Mouse (Mus musculus) spleen, adult 18-20 months (tissue): ENCODE measurements around the gene Npy2r.

Experiments used
- DNase-seq, 2 experiments: peaks; one replicate each; pipeline ENCODE4 v3.0.0; 2022; ENCODE audit warnings: mixed read lengths in 2 of 2

Npy2r gene

GRCm38 (mm10) chr3:82547908-82548721 is at the start of gene Npy2r:
TSS of gene Npy2r (minus strand) at chr3:82548084.
- no peak for DNase-seq

- no peak for DNase-seq
Measured at GRCm38 (mm10) chr3:82557786-82558185, 9.9 kb upstream of the Npy2r start.

- DNase-seq, result no peak
Measured at GRCm38 (mm10) chr3:82556311-82556828, 8.5 kb upstream of the Npy2r start.

GRCm38 (mm10) chr3:82549932-82550331 is 2.0 kb upstream of the Npy2r start:
- no peak for DNase-seq

DNA sequence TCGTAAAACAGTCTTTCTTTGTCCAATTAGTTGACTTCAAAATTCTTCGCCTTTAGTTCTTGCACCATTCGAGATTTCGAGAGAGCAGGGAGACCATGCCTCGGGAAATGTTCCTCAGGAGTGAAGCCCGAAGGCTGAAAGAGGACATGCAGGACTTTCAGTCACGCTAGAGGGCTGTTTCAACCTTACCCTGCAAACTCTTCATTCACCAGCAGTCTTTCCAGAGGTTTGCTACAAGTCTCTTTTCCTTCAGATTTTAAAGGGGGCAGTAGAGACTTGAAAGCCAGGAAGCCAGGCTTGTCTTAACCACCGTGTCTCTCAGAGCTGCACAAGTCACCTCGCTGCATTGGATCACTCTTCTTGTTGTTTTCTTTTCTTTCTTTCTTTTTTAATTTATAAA is 869 bp upstream of the Npy2r start:
- DNase-seq, result no peak

- DNase-seq, result no peak
Measured at GRCm38 (mm10) chr3:82541449-82541848, 6.4 kb downstream of the Npy2r start.

- no peak for DNase-seq
Measured at GRCm38 (mm10) chr3:82539951-82540350, 7.9 kb downstream of the Npy2r start.

DNA sequence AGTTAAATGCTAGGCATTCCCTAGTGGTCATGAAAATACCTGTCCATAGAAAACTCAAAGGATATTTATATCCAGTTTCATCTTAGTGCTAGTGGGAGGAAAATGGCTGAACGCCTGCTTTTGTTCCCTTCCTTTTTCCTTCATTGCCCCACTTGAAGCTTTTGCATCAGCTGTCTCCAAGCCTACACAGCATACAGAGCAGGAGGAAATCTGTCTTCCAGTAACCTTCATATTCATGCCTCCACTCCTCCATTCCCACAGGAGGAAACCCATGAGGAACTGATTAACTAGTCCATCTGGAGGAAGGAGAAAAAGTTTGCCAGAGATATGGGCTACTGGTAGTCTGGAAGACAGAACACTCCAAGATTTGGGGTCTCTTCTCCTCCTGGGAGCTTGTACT is 23.1 kb downstream of the Npy2r start:
- no peak for DNase-seq

DNA sequence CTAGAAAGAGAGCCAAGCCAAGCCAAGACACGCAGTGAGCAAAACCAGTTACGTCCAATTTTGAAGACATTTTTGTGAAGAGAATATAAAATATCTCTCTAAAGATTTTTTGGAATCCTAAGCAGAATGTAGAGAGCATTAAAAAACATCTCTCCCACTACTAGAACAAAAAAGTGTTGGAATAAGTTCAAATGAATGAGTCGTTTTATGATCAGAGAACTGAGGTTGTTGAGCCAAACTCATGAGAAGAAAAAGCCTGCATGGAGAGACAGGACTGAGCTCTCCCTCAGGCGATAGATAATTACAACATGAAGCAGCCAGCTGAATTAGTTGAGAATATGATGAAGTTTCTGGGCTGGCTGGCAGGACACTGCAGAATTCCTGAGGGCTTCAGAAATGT is 49.9 kb downstream of the Npy2r start:
- no peak for DNase-seq
